Mouse (Mus musculus) olfactory bulb, adult 2 months (tissue): ENCODE results near the gene Gucd1. TPM values are rescaled to one million over a fixed set of nuclear protein-coding genes. Genes with fewer than 3 reads are reported as not detected.
"Not testable (repeated sequence)": the region's sequence is repeated elsewhere in the genome, so short reads cannot be mapped to it uniquely, and the experiment has no call there.

Experiments used
- H3K27ac ChIP-seq: fragments of 200-500 bp; 2 replicates; pipeline ENCODE4 v1.5.1; 2012; ENCODE audit warnings: low read depth, low read length; ENCODE audit not compliant: insufficient read depth
- H3K4me1 ChIP-seq: fragments of 200-500 bp; 2 replicates; pipeline ENCODE4 v1.6.1; 2012; ENCODE audit warnings: low read length; ENCODE audit not compliant: control insufficient read depth, insufficient read depth
- H3K4me3 ChIP-seq: fragments of 200-500 bp; 2 replicates; pipeline ENCODE4 v1.5.1; 2012; ENCODE audit warnings: mild to moderate bottlenecking, low read depth, low read length, moderate library complexity; ENCODE audit not compliant: insufficient read depth
- CTCF ChIP-seq: fragments of 200-500 bp; IDR thresholded peaks from 2 replicates; pipeline ENCODE4 v1.5.1; 2012; ENCODE audit warnings: low read depth, mild to moderate bottlenecking, low read length, moderate library complexity; ENCODE audit not compliant: insufficient read depth
- POLR2A ChIP-seq: fragments of 200-500 bp; IDR thresholded peaks from 2 replicates; pipeline ENCODE4 v1.6.1; 2012; ENCODE audit warnings: mild to moderate bottlenecking, low read depth, low read length, moderate library complexity; ENCODE audit not compliant: insufficient read depth
- WGBS: fragments of 180-500 bp; shearing (Covaris S2); methylation state at CpG from one replicate; pipeline ENCODE4 v1.1.7; 2018; 5-methylcytosine and 5-hydroxymethylcytosine counted together
- polyA plus RNA-seq: library from polyadenylated mRNA; stranded (reverse); fragments of >200 nt; gene quantifications from 2 replicates; pipeline ENCODE4 v1.2.4, GENCODE M21; 2012; ENCODE audit warnings: low replicate concordance; ENCODE audit not compliant: missing spikeins, insufficient read depth, insufficient read length

Gene Gucd1
- polyA plus RNA-seq, 1 experiment: not detected

DNA sequence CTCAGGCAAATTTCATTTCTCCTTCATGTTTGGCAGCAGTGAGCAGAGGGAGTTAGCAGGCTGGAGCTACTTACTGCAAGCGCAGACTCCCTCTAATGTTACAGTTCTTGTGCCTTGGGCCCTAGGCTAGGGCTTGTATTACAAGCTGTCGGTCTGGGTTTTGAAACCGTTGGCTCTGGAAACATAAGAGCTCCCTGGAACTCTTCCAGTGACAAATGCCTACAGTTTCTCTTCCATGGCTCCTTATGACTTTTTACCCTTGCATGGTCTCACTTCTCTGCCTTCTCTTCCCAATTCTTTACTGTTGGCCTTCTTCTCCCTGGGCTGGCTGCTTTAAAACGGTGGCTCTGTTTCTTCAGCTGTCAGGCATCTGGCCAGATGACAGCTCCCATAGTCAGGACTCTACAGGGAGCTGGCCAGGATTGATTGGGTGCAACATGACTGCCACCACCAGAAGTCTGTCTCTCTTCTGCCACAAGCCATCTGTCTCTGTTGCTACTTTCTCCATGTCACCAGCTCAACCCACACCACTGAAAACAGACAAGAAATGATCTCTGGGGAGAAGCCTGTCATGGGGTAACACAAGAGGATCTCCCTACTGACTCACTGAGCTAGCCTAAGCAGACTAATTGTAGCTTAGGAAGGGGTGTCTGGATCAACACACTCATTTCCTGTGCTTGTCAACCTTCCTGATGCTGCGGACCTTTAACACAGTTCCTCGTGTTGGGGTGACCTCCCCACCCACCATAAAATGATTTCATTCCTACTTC lies 51.8 kb downstream of the Gucd1 start:
- H3K27ac ChIP-seq: no peak overlapping the region
- peaks cover 2% of the 10 kb centered on the region; the same call in 1 of the 2 replicates for H3K4me1 ChIP-seq
- WGBS: 45% methylated on average over 6 of the region's 6 CpGs
- TF ChIP-seq POLR2A (no peak), CTCF (no peak)
- no peak overlapping the region for H3K4me3 ChIP-seq

DNA sequence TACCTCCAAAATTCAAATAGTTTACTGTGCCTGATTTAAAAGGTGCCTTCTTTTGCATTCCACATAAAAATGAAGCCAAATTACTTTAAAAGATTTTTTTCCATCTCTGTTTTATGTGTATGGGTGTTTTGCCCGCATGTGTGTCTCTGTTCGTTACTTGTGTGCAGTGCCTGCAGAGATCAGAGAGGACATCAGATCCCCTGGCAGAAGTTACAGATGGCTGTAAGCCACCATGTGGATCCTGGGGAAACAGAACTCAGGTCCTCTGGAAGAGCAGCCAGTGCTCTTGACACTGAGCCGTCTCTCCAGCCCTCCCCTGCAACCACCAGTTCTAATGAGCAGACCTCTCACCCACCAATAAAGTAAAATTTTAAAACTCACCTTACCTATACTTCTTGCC lies 55.0 kb downstream of the Gucd1 start:
- WGBS: 87% methylated on average over 3 of the region's 3 CpGs
- no peak overlapping the region for H3K4me3 ChIP-seq
- H3K4me1 ChIP-seq: peaks cover 2% of the 10 kb centered on the region; the same call in 1 of the 2 replicates
- H3K27ac ChIP-seq: no peak overlapping the region
- no peak for TF ChIP-seq CTCF
- TF ChIP-seq POLR2A: no peak

DNA sequence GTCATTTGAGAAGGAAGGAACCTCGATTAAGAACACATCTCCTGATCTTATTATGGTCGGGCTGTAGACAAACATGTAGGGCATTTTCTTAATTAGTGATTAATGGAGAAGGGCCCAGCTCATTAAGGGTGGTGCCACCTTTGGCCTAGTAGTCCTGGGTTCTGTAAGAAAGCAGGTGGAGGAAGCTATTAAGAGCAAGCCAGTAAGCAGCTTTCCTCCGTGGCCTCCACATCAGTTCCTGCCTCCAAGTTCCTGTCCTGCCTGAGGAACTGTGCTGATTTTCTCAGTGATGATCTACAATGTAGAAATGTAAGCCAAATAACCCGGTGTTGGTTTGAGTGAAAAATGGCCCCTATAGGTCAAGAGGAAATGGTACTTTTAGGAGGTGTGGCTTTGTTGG lies 59.4 kb downstream of the Gucd1 start:
- no peaks in the 10 kb centered on the region for H3K4me1 ChIP-seq

DNA sequence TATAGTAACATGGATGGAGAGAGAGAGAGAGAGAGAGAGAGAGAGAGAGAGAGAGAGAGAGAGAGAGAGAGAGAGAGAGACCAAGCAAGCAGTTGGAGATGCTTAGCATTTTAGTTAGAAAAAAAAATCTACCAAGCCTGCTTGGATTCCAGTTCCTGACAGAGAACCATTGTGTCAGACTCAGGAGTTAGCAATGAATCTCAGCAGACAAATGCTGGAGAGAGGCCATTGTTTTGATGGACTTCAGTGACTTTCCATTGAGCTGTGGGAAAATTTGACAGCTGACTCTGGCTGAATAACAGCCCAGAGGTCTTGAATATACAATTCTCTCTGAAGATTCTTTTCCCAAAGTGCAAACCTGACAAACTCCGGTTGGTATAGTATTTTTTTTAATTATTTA lies 59.9 kb downstream of the Gucd1 start:
- 69% methylated on average over 1 of the region's 1 CpGs for WGBS
- no peak for TF ChIP-seq POLR2A
- TF ChIP-seq CTCF: no peak
- H3K27ac ChIP-seq: no peak overlapping the region
- no peaks in the 10 kb centered on the region for H3K4me1 ChIP-seq
- H3K4me3 ChIP-seq: no peak overlapping the region

More for the DNA sequence above, 59.4 kb downstream of the Gucd1 start:
- Histone ChIP-seq H3K27ac (no peak overlapping the region), H3K4me3 (no peak overlapping the region)
- 84% methylated on average over 4 of the region's 4 CpGs for WGBS
- TF ChIP-seq POLR2A (no peak), CTCF (no peak)

DNA sequence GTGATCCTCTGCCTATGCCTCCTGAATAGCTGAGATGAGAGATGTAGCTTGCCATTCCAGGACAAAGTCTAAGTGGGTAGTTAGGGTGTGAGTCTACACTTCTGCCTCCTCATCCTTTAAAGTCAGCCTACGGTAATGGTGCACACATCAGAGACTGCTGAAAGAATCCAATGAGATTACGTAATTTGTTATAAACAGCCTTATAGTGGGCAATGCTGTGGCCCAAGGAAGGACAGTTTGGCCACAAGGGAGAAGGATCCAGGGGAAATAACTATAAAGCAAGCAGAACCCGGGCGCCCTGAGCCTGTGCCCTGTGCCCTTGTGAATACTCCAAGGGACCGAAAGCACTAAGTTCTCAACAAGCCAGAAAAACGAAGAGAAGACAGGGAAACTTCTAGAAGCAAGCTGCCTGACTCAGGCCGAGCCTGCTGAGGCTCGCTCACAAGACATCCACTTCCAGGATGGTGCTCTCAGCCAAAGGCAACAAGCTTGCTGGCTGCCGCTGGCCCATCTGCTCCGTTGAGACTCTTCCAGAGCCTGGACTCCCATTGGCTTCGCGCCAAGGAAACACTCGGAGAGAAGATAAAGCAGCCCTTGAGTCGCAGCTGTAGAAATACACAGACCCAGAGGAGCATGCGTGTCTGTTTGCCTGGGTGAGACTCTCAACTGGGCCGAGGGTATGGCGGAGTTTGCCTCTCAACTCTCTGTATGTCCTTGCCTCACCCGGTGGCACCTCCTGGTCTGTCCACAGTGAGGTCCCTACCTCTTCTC lies 61.5 kb downstream of the Gucd1 start:
- H3K4me1 ChIP-seq, H3K4me3 ChIP-seq, H3K27ac ChIP-seq: not testable (repeated sequence)
- 47% methylated on average over 13 of the region's 18 CpGs for WGBS

DNA sequence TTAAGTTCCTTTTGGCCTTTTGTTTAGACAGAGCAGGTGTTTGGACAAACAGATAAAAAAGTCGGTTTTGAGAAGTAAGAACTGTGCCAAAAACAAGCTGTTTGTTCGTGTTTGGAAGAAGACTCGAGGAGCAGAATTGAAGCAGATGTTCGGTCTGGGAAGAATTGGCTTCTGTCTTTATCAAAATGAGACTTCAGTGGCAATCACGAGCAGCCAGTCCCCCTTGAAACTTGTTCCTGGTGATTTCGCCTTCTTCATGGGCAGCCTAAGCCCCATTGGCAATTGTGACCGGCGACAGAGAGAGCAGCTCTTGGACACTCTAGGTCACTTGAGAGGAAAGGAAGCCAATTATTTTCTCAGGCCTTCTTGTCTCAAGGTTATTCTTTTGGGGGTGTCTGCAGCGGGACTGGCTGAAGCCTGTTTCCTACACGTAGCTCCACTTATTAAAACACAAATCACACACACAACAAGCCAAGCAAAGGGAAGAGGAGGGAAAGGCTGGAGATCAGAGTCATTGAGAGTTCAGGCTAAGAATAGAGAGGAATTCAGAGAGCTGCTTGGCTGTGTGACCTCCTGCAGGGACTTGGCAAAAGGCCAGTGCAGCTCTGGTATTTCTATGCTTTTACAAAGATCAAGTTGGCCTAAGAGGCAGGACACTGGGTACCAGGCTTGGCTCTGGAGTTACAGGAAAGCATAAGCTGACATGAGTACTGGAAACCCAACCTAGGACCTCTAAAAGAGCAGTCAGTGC lies 66.6 kb downstream of the Gucd1 start:
- WGBS: 34% methylated on average over 10 of the region's 10 CpGs
- Histone ChIP-seq H3K4me3 (no peak overlapping the region), H3K4me1 (peaks cover 2% of the 10 kb centered on the region; the same call in 1 of the 2 replicates), H3K27ac (peak overlapping the region; percentile 52)
- TF ChIP-seq CTCF (no peak), POLR2A (no peak)

DNA sequence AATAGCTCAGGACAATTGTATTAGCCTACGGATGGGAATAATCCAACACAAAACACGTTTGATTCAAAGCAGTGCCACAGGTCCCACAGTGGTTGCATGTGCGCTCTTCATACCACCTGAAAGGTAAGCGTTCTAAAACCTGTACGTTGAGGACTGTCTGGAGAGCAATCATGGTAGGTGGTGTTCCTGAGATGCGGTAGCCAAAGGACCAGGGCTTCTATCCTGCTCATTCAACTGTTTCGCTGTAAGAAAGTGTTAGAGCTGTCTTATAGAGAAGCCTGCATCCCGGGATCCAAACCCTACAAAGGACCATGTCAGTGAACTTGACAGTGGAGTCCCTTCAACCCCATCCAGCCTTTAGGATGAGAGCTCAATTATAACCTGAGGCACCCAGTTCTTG lies 67.4 kb downstream of the Gucd1 start:
- Histone ChIP-seq H3K27ac (no peak overlapping the region; the same call in 1 of the 2 replicates), H3K4me1 (peaks cover 2% of the 10 kb centered on the region; the same call in 1 of the 2 replicates), H3K4me3 (no peak overlapping the region)
- 92% methylated on average over 8 of the region's 8 CpGs for WGBS
- TF ChIP-seq POLR2A (no peak), CTCF (no peak)

DNA sequence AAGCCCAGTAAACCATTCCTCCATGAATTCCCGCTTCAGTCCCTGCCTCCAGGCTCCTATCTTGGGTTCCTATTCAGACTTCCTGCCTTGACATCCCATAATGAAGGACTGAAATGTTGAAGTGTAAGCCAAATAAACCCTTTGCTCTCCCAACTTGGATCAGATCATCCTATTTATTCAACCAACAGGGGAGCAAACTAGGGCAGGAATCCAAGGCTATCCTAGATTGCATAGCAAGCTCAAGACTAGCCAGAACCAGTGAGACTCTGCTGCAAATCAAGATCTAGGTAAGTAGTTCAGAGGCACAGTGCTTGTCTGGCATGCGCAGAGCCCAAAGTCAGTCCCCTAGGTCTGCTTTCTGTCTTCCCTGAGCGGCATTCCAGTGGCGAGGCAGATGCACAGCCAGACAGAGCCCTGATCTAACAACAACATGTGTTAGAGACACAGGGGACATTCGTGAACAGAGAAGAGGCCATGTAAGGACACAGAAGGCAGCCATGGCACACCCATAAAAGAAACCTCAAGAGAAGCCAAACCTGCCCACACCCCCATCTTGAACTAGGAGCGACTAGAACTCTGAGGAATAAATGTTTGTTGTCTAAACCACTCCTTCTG lies 68.9 kb downstream of the Gucd1 start:
- Histone ChIP-seq H3K27ac (no peak overlapping the region), H3K4me3 (no peak overlapping the region), H3K4me1 (peaks cover 6% of the 10 kb centered on the region; the same call in 1 of the 2 replicates)
- TF ChIP-seq CTCF (no peak), POLR2A (no peak)
- 75% methylated on average over 6 of the region's 6 CpGs for WGBS
